Mouse (Mus musculus) c-Kit-positive CD71-negative TER-119-negative erythroid progenitor cells, embryonic 14.5 days (primary cell): ENCODE measurements around the gene Olfr703.

Experiments
- DNase-seq: peaks from one replicate; pipeline ENCODE4 v3.0.0-alpha.2; 2013; ENCODE audit warnings: low read depth

Olfr703 gene

GRCm38 (mm10) chr7:106843060-106843459 lies at the start of gene Olfr703:
TSS of gene Olfr703 (plus strand) at chr7:106843360.
- DNase-seq: no peak

- no peak for DNase-seq
Measured at GRCm38 (mm10) chr7:106808734-106809133, 34.4 kb upstream of the Olfr703 start, which contains the start of gene Olfr700. TSS of gene Olfr700 (minus strand) at chr7:106808834.

DNA sequence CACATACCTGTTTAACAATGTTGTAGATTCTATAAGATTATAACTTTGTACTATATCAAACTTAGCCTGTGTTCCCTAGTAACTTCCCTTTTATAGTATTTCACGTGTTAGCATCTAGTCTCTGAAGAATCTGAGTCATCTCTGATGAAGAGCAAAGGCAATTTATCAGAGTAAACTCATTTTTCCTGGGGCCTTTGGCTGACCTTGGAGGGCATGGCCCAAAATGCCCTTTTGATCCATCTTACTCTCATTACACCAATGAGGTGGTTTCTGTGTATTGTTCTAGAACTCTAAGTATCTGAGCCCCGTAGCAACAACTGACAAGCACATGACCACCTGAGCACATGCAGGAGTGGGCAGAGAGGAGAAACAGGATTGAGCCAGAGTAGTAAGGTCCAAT lies 29.3 kb upstream of the Olfr703 start, which contains the start of gene Olfr701:
Gene Olfr701 (plus strand): TSS at position 301 of the 400 bp plus-strand sequence.
- no peak for DNase-seq

DNA sequence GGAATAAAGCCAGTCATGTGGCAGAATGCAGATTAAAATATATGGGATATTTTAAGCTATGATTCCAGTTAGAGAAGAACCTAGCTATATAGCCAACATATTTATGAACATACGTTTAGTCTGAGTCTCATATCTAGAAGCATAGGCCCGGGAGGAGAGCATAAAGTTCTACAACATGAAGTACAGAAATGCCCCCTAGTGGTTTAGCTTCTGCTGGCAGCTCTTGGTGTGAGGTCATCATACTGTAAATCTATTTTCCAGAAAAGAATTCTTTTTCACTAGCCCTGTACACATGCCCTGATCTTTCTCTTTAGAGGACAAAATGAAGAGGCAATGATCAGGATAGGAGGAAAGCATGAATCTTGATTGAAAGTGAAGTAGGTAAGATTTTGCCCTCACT lies 27.4 kb upstream of the Olfr703 start:
- DNase-seq: no peak

DNA sequence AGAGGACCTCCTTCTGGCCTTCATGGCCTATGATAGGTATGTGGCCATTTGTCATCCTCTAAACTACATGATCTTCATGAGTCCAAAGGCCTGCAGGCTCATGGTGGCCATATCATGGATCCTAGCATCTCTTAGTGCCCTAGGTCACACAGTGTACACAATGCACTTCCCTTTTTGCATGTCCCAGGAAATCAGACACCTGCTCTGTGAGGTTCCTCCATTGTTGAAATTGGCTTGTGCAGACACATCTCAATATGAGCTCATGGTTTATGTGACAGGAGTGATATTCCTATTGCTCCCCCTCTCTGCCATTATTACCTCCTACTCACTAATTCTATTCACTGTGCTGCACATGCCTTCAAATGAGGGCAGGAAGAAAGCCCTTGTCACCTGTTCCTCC lies 24.7 kb upstream of the Olfr703 start:
- no peak for DNase-seq

DNA sequence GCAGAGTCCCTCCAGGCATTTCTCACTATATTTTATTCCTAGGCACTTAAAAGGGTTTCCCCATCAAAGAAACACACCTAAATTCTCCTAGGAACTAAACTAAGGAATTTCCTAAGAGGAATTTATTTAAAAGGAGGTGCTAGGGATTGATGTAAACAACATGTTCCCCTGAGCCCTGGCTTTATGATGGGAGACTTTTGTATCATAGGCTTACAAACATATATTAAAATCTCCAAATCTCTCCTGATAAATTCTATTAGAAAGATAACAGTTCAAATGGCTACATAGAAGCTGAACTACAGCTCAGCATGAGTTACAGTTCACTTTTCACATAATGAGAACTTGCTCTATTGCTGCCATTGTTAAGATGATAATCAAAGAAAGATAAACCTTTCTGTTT lies 9.4 kb upstream of the Olfr703 start, which contains the start of gene Olfr702:
Gene Olfr702 (minus strand): TSS at position 101 of the 400 bp plus-strand sequence.
- DNase-seq: no peak

- no peak for DNase-seq
Measured at GRCm38 (mm10) chr7:106862885-106863284, 19.7 kb downstream of the Olfr703 start, which contains the start of gene Olfr704. TSS of gene Olfr704 (plus strand) at chr7:106863185.

GRCm38 (mm10) chr7:106876791-106877190 lies 33.6 kb downstream of the Olfr703 start, which contains the start of gene Olfr705:
TSS of gene Olfr705 (minus strand) at chr7:106876891.
- DNase-seq: no peak

- no peak for DNase-seq
Measured at GRCm38 (mm10) chr7:106888062-106888461, 44.9 kb downstream of the Olfr703 start, which contains the start of gene Olfr706. TSS of gene Olfr706 (minus strand) at chr7:106888162.
